Mouse (Mus musculus) spleen, adult 2 months (tissue): ENCODE results near the gene Cdk5r1. TPM values are rescaled to one million over a fixed set of nuclear protein-coding genes. Genes with fewer than 3 reads are reported as not detected.

Experiments used
- DNase-seq, 2 experiments: peaks; one replicate each; pipeline versions ENCODE4 v3.0.0 to v3.0.0-alpha.2; 2012 to 2021; ENCODE audit warnings: low spot score in 2 of 2, low read depth in 1 of 2
- H3K27ac ChIP-seq: fragments of 200-500 bp; 2 replicates; pipeline ENCODE4 v1.5.1; 2012; ENCODE audit warnings: low read length, inconsistent platforms; ENCODE audit not compliant: insufficient read depth
- H3K27me3 ChIP-seq: fragments of 200-500 bp; 2 replicates; pipeline ENCODE4 v1.6.1; 2012; ENCODE audit warnings: mild to moderate bottlenecking, moderate library complexity, low read length, inconsistent platforms; ENCODE audit not compliant: control insufficient read depth, insufficient read depth
- H3K36me3 ChIP-seq: fragments of 200-500 bp; 2 replicates; pipeline ENCODE4 v1.6.1; 2012; ENCODE audit warnings: mild to moderate bottlenecking, low read length, inconsistent platforms; ENCODE audit not compliant: control insufficient read depth, insufficient read depth
- H3K4me1 ChIP-seq: fragments of 200-500 bp; 2 replicates; pipeline ENCODE4 v1.6.1; 2011; ENCODE audit warnings: inconsistent platforms; ENCODE audit not compliant: control insufficient read depth, insufficient read depth, insufficient read length
- H3K4me3 ChIP-seq: fragments of 200-500 bp; 2 replicates; pipeline ENCODE4 v1.5.1; 2011; ENCODE audit warnings: mild to moderate bottlenecking, inconsistent platforms; ENCODE audit not compliant: insufficient read depth, insufficient read length; ENCODE audit errors: extremely low read depth
- CTCF ChIP-seq: fragments of 200-500 bp; IDR thresholded peaks from 2 replicates; pipeline ENCODE4 v1.5.1; 2011; ENCODE audit warnings: mild to moderate bottlenecking, inconsistent platforms; ENCODE audit not compliant: insufficient read depth, insufficient read length, insufficient replicate concordance; ENCODE audit errors: extremely low read depth
- POLR2A ChIP-seq: fragments of 200-500 bp; IDR thresholded peaks from 2 replicates; pipeline ENCODE4 v1.6.1; 2011; ENCODE audit warnings: low read depth, low read length, inconsistent platforms
- WGBS: fragments of 180-500 bp; shearing (Covaris S2); methylation state at CpG from one replicate; pipeline ENCODE4 v1.1.7; 2018; 5-methylcytosine and 5-hydroxymethylcytosine counted together
- polyA plus RNA-seq: library from polyadenylated mRNA; depleted of rRNA; stranded (reverse); fragments of >200 nt; gene quantifications from 2 replicates; pipeline ENCODE4 v1.2.3, GENCODE M21; 2012

The Cdk5r1 gene
- polyA plus RNA-seq, 1 experiment = 4.7 TPM

DNA sequence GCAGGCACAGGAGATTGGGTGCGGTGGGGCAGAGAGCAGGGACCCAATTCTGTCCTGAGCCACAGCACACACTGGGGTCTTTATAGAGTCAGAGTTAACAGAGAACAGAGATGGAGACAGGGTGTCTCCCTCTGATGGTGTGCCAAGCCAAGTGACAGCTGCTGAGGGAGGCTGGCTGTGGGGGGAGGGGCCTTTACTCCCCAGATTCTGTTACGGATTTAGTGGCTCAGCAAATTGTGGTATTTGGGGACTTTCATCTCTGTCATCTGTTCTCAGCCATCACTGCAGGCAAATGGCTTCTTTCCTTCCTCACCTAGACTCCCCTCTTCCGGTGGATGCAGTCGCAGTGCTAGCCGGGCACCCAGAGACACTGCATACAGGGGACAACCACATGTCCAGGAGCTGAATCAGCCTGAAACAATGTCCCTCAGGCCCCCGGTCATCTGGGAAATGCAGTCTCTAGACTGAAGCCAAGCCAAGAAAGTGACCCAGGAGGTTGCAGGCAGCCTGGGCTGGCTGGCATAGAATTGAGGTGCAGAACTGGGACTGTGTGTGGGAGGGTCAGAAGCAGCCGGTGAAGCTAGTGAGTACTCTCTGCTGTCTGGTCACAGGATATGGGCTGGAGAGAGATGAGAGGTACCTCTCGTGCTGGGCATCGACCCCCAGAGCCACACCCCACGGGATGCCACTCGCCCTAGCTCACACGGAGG is 12.5 kb downstream of the Cdk5r1 start:
- TF ChIP-seq CTCF (no peak), POLR2A (no peak)
- WGBS = 19% methylated on average over 12 of the region's 12 CpGs
- H3K4me1 ChIP-seq = peaks cover 9% of the 10 kb centered on the region; the same call in 1 of the 2 replicates
- H3K4me3 ChIP-seq = no peak overlapping the region; the same call in 1 of the 2 replicates
- H3K27me3 ChIP-seq = no peaks in the 10 kb centered on the region
- no peak for DNase-seq
- no peaks in the 10 kb centered on the region for H3K36me3 ChIP-seq
- H3K27ac ChIP-seq = peak overlapping the region; percentile 34

DNA sequence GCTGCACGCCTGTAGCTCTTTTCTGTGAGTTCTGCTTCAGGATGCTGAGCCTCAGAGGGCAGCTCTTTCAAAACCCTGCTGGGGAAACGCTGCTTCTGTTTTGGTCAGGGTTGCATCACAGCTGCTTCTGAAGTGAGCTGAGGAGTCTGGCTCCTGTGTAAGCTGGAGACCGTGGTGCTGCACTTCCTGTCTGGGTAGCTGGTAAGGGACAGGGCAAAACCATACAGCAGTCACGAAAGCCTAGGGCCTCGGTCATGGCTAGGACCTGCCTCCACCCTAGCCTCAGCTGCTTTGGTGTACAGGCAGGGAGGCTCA is 13.0 kb downstream of the Cdk5r1 start:
- peak overlapping the region; percentile 34 for H3K27ac ChIP-seq
- TF ChIP-seq POLR2A (no peak), CTCF (0 out of 2 replicates have a peak, but pooled peaks have one; percentile 2)
- no peak overlapping the region; the same call in 1 of the 2 replicates for H3K4me3 ChIP-seq
- no peak for DNase-seq
- H3K4me1 ChIP-seq = peaks cover 14% of the 10 kb centered on the region; the same call in 1 of the 2 replicates
- no peaks in the 10 kb centered on the region for H3K36me3 ChIP-seq
- H3K27me3 ChIP-seq = no peaks in the 10 kb centered on the region
- WGBS = 3% methylated on average over 5 of the region's 5 CpGs

DNA sequence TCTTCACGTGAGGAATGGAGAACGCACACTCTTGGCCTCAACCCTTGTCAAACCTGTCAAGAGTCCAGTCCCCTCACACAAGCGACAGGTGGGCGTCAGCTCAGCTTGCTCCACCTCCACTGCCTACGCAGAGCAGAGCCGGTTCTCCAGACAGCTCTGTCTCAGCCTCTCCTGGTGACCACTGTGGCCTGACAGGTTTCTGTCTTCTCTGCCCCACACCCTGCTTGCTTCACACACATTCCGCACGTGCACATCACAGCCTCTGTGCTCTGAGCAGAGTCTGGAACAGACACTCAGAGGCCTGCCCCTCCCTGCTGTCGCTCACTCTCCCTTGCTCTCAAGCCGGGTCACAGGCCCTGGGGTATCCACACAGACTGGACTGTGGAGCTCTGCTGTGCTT is 14.0 kb downstream of the Cdk5r1 start:
- H3K4me3 ChIP-seq = no peak overlapping the region
- no peak for DNase-seq
- no peak overlapping the region for H3K27ac ChIP-seq
- no peak for TF ChIP-seq POLR2A
- TF ChIP-seq CTCF = no peak
- 82% methylated on average over 10 of the region's 10 CpGs for WGBS
- H3K27me3 ChIP-seq = no peaks in the 10 kb centered on the region
- H3K36me3 ChIP-seq = no peaks in the 10 kb centered on the region
- H3K4me1 ChIP-seq = peaks cover 15% of the 10 kb centered on the region; the same call in 1 of the 2 replicates

DNA sequence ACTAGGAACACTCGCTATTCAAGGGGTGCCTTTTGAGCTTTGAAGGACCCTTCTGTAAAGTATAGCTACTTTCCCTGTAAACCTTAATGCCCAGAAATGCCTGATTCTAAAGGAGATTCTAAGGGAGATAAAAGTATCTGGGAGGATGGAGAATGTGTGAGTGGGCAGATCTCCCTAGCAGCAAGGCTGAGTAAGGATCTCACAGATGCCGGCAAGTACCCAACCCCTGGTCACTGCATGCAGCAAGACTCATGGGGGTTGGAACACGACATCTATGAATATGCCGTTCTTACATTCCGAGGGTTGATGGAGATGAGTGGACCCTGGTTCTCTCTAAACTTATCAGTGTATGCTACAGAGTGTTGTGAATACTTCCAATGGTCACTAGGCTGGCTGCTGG is 16.4 kb downstream of the Cdk5r1 start:
- no peak for DNase-seq
- Histone ChIP-seq H3K27ac (no peak overlapping the region), H3K4me1 (peaks cover 18% of the 10 kb centered on the region; the same call in 1 of the 2 replicates), H3K27me3 (no peaks in the 10 kb centered on the region), H3K4me3 (no peak overlapping the region), H3K36me3 (no peaks in the 10 kb centered on the region)
- 95% methylated on average over 5 of the region's 5 CpGs for WGBS
- no peak for TF ChIP-seq CTCF
- no peak for TF ChIP-seq POLR2A

DNA sequence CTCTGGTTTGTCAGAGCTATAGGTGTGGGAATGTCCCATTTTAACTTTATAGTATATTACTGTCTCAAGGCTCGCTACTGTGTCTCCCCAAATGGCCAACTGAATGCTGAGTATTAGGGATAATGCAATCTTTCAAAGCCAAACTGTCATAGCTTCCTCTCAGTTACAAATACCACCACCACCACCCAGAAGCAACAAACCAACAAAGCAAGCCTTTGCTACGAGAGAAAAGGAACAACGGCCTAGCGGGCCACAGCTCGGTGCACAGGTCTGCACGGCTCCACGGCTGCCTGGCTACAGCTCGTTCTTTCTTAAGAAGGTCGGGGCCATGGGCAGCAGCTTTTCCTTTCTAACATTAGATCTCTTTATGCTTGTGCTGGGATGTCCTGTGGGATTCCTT is 18.0 kb downstream of the Cdk5r1 start:
- TF ChIP-seq POLR2A = no peak
- no peak for TF ChIP-seq CTCF
- no peaks in the 10 kb centered on the region for H3K36me3 ChIP-seq
- peaks cover 11% of the 10 kb centered on the region; the same call in 1 of the 2 replicates for H3K4me1 ChIP-seq
- DNase-seq = no peak
- 46% methylated on average over 9 of the region's 9 CpGs for WGBS
- no peak overlapping the region for H3K27ac ChIP-seq
- no peaks in the 10 kb centered on the region for H3K27me3 ChIP-seq
- H3K4me3 ChIP-seq = no peak overlapping the region

DNA sequence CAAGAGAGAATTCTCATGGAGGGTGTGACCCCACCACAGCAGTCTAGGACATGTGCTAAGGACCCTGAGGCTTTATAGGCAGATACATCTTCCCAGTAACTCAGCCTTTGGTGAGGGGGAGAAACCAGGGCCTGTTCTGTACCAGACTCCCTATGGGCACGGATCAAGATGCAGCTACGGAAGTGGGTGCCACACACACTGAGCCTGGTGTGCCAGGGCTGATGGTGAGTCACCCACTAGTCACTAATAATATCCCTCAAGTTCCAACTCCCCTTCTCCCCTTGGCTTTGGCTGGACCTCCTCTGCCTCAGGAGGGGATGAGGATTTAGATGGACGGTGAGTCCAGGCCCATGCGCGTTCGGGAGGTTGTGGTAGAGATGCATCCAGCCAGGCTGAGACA is 19.1 kb downstream of the Cdk5r1 start:
- WGBS = 96% methylated on average over 6 of the region's 6 CpGs
- H3K36me3 ChIP-seq = no peaks in the 10 kb centered on the region
- H3K27me3 ChIP-seq = no peaks in the 10 kb centered on the region
- H3K4me3 ChIP-seq = no peak overlapping the region
- H3K4me1 ChIP-seq = peaks cover 9% of the 10 kb centered on the region; the same call in 1 of the 2 replicates
- H3K27ac ChIP-seq = no peak overlapping the region
- DNase-seq = no peak
- no peak for TF ChIP-seq CTCF
- no peak for TF ChIP-seq POLR2A

DNA sequence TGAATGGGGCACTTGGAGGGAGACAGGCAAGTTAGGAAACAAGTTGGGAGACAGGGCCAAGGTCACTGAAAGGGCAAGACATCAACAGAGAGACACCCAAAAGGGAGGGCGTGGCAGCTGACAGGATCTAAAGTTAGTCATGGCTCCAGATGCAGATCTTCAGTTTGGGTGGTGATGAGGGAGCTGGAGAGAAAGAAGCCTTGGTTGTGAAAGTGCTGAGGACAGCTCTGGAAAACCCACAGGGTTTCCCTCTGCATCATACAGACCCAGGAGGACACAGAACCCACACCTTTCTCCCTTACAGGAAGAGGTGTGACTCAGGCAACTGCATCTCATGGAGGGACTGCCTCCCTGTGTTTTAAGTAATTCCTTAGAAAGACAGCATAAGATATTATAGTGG is 19.8 kb downstream of the Cdk5r1 start:
- Histone ChIP-seq H3K4me1 (peaks cover 9% of the 10 kb centered on the region; the same call in 1 of the 2 replicates), H3K4me3 (no peak overlapping the region), H3K27me3 (no peaks in the 10 kb centered on the region), H3K27ac (no peak overlapping the region), H3K36me3 (no peaks in the 10 kb centered on the region)
- DNase-seq = no peak
- 81% methylated on average over 1 of the region's 1 CpGs for WGBS
- TF ChIP-seq POLR2A (no peak), CTCF (no peak)
